22 mouse cellular contexts compared by ENCODE assay signal in the genomic region with DNA sequence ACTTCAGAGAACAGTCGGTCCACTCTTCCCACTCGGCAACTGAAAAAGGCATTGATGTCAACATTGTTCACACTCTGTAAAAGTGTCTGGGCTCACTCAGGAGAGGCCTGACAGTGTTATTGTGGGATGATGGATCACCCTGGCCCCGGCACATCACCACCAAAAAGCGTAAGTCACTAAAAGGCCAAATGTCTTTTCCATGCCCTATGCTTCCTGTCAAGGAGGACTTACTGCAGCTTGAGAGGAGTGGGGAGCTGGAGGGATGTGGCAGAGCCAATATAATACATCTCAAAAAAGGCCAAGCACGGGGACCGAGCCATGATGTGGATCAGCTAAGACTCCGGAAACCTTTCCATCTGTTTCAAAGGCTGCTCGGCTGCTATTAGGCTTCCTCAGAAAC. TPM values are rescaled to one million over a fixed set of nuclear protein-coding genes. Genes with fewer than 3 reads are reported as not detected.
DNase-seq lines count a peak whose midpoint lies in the region; ATAC-seq and TF ChIP-seq lines count a peak whose summit lies in the region.
"Had no signal": no experiment of that assay in that cellular context is flagged by ENCODE, and none has a peak within 500 bp of the region (broad histone marks: within the 10 kb centered on the region; RNA-seq: fewer than 3 reads in every experiment).

No protein-coding gene starts in this region.

- H3K4me3 ChIP-seq in forebrain, embryonic 13.5 days: no peak overlapping the region
- H3K4me3 ChIP-seq in forebrain, postnatal 0 days (ENCODE audit: low read depth, low read length): no peak overlapping the region
- H3K4me3 ChIP-seq in neural tube, embryonic 15.5 days (replicated peaks): no peak overlapping the region
- H3K4me3 ChIP-seq in hindbrain, embryonic 15.5 days: no peak overlapping the region
- H3K4me3 ChIP-seq: embryonic facial prominence, embryonic 10.5 days; forebrain, embryonic 15.5 days; heart, embryonic 13.5 days; kidney, embryonic 15.5 days; liver, embryonic 15.5 days; megakaryocyte, embryonic 14.5 days had no signal

- H3K4me2 ChIP-seq in forebrain, embryonic 13.5 days: no peak overlapping the region
- H3K4me2 ChIP-seq in forebrain, postnatal 0 days (ENCODE audit: low read depth): no peak overlapping the region
- no peak overlapping the region for H3K4me2 ChIP-seq in neural tube, embryonic 15.5 days
- no peak overlapping the region for H3K4me2 ChIP-seq in hindbrain, embryonic 15.5 days
- H3K4me2 ChIP-seq: forebrain, embryonic 15.5 days; heart, embryonic 13.5 days; kidney, embryonic 15.5 days; liver, embryonic 15.5 days had no signal

- no peak overlapping the region for H3K9ac ChIP-seq in forebrain, embryonic 13.5 days
- no peak overlapping the region for H3K9ac ChIP-seq in forebrain, postnatal 0 days
- no peak overlapping the region for H3K9ac ChIP-seq in neural tube, embryonic 15.5 days (replicated peaks)
- no peak overlapping the region for H3K9ac ChIP-seq in hindbrain, embryonic 15.5 days
- H3K9ac ChIP-seq: forebrain, embryonic 15.5 days; heart, embryonic 13.5 days; kidney, embryonic 15.5 days; liver, embryonic 15.5 days had no signal

- H3K4me1 ChIP-seq in forebrain, embryonic 13.5 days: 0 out of 2 replicates have a peak, but pooled peaks cover 6% of the 10 kb centered on the region
- no peaks in the 10 kb centered on the region; the same call in 1 of the 2 replicates for H3K4me1 ChIP-seq in forebrain, postnatal 0 days (ENCODE audit: insufficient read depth)
- peaks cover 6% of the 10 kb centered on the region for H3K4me1 ChIP-seq in neural tube, embryonic 15.5 days
- peaks cover 15% of the 10 kb centered on the region; the same call in 1 of the 2 replicates for H3K4me1 ChIP-seq in hindbrain, embryonic 15.5 days (replicated peaks)
- H3K4me1 ChIP-seq: heart, embryonic 13.5 days had no signal

- 85% methylated on average over 8 of the region's 8 CpGs for WGBS in forebrain, embryonic 13.5 days
- WGBS in forebrain, postnatal 0 days: 67% methylated on average over 8 of the region's 8 CpGs
- WGBS in neural tube, embryonic 15.5 days: 14% methylated on average over 8 of the region's 8 CpGs
- 34% methylated on average over 8 of the region's 8 CpGs for whole genome bisulfite sequencing in hindbrain, embryonic 15.5 days

- H3K27ac ChIP-seq in forebrain, embryonic 13.5 days: peak overlapping the region; percentile 37; the same call in 1 of the 2 replicates
- no peak overlapping the region for H3K27ac ChIP-seq in forebrain, postnatal 0 days (ENCODE audit: low read depth, low read length)
- H3K27ac ChIP-seq in neural tube, embryonic 15.5 days (replicated peaks): no peak overlapping the region
- no peak overlapping the region for H3K27ac ChIP-seq in hindbrain, embryonic 15.5 days (replicated peaks)
- H3K27ac ChIP-seq: embryonic facial prominence, embryonic 10.5 days; forebrain, embryonic 15.5 days; heart, embryonic 13.5 days; kidney, embryonic 15.5 days; liver, embryonic 15.5 days had no signal

- DNase-seq in forebrain, postnatal 0 days: no peak
- peak; percentile 33 for DNase-seq in neural tube, embryonic 10.5 days (ENCODE audit: extremely low spot score, low spot score)
- DNase-seq in thymus, postnatal 14 days: no peak
- no peak for DNase-seq in left cerebral cortex, adult 9 months (ENCODE audit: low spot score in 2 of 2)
- DNase-seq in layer of hippocampus, postnatal 25 days (ENCODE audit: extremely low spot score in 1 of 2, low spot score in 1 of 2): no peak
- DNase-seq: cerebellum, adult 9-11 months; heart, postnatal 4 days had no signal

- H3K9me3 ChIP-seq in forebrain, embryonic 13.5 days (replicated peaks): no peaks in the 10 kb centered on the region
- H3K9me3 ChIP-seq in forebrain, postnatal 0 days (ENCODE audit: low read length): no peaks in the 10 kb centered on the region
- no peaks in the 10 kb centered on the region for H3K9me3 ChIP-seq in neural tube, embryonic 15.5 days (replicated peaks)
- H3K9me3 ChIP-seq in hindbrain, embryonic 15.5 days: no peaks in the 10 kb centered on the region
- H3K9me3 ChIP-seq: forebrain, embryonic 15.5 days; G1E; kidney, embryonic 15.5 days; liver, embryonic 15.5 days had no signal

- TF ChIP-seq CTCF in forebrain, postnatal 0 days (IDR thresholded peaks at IDR 0.05; ENCODE audit: low read depth): no peak

- no peak for ATAC-seq in forebrain, embryonic 13.5 days
- no peak for ATAC-seq in forebrain, postnatal 0 days
- no peak for ATAC-seq in neural tube, embryonic 15.5 days (ENCODE audit: low FRiP score)
- peak; percentile 60 for ATAC-seq in hindbrain, embryonic 15.5 days (ENCODE audit: low FRiP score, low read depth)
- ATAC-seq: CD4-positive, CD25-positive, alpha-beta regulatory T cell, adult 4 months; forebrain, embryonic 15.5 days; lung, postnatal 0 days had no signal

- H3K27me3 ChIP-seq in forebrain, embryonic 13.5 days: no peaks in the 10 kb centered on the region
- H3K27me3 ChIP-seq in forebrain, postnatal 0 days (ENCODE audit: insufficient read depth, low read length): no peaks in the 10 kb centered on the region
- H3K27me3 ChIP-seq in neural tube, embryonic 15.5 days (replicated peaks): no peaks in the 10 kb centered on the region
- H3K27me3 ChIP-seq in hindbrain, embryonic 15.5 days: no peaks in the 10 kb centered on the region; the same call in none of the 2 replicates
- H3K27me3 ChIP-seq: forebrain, embryonic 15.5 days; liver, embryonic 15.5 days had no signal

- H3K36me3 ChIP-seq in forebrain, embryonic 13.5 days (ENCODE audit: poor library complexity, severe bottlenecking): no peaks in the 10 kb centered on the region
- no peaks in the 10 kb centered on the region for H3K36me3 ChIP-seq in forebrain, postnatal 0 days (ENCODE audit: insufficient read depth)
- no peaks in the 10 kb centered on the region for H3K36me3 ChIP-seq in neural tube, embryonic 15.5 days
- H3K36me3 ChIP-seq in hindbrain, embryonic 15.5 days: no peaks in the 10 kb centered on the region
- H3K36me3 ChIP-seq: embryonic facial prominence, embryonic 10.5 days; forebrain, embryonic 15.5 days; G1E; heart, embryonic 13.5 days; kidney, embryonic 15.5 days; liver, embryonic 15.5 days had no signal

RNA-seq across cellular contexts. Expression of gene Fsip1, which starts 2.2 kb away (rescaled TPM):
- polyA plus RNA-seq in forebrain, embryonic 13.5 days (2015; fragmentation: Nextera tagmentation; extraction: Ambion mirVana): 3.6 and 3.7 TPM in 2 replicates
- 2.9 and 3.7 TPM in 2 replicates for total RNA-seq in forebrain, postnatal 0 days (2014; rRNA removed)
- 4.0 and 5.7 TPM in 2 replicates for polyA plus RNA-seq in forebrain, postnatal 0 days (2015; fragmentation: Nextera tagmentation; extraction: Ambion mirVana)
- polyA plus RNA-seq in neural tube, embryonic 15.5 days (2015; fragmentation: Nextera tagmentation; extraction: Ambion mirVana): 2.1 and 2.3 TPM in 2 replicates
- 2.8 and 3.4 TPM in 2 replicates for polyA plus RNA-seq in hindbrain, embryonic 15.5 days (2015; fragmentation: Nextera tagmentation; extraction: Ambion mirVana)
- total RNA-seq in layer of hippocampus, postnatal 25 days (2021): under 1 TPM; 0.85 to 0.91 TPM
- total RNA-seq: gastrocnemius, adult 18-20 months; granulocyte monocyte progenitor cell, adult 5-6 weeks; monocyte, adult 5-6 weeks had no signal
- polyA plus RNA-seq: CD4-positive, CD25-positive, alpha-beta regulatory T cell, adult 4 months; G1E; heart, embryonic 13.5 days had no signal
